Mouse (Mus musculus) liver, adult 2 months (tissue): ENCODE measurements around the gene Mcemp1.

ENCODE experiments used
- CTCF ChIP-seq: fragments of 200-500 bp; IDR thresholded peaks from 2 replicates; pipeline ENCODE4 v1.5.1; 2011; ENCODE audit warnings: low read depth, low read length, control low read depth
- POLR2A ChIP-seq: fragments of 200-500 bp; IDR thresholded peaks from 2 replicates; pipeline ENCODE4 v1.6.1; 2011; ENCODE audit warnings: low read length, control low read depth; ENCODE audit not compliant: insufficient read depth; ENCODE audit errors: extremely low read depth

DNA sequence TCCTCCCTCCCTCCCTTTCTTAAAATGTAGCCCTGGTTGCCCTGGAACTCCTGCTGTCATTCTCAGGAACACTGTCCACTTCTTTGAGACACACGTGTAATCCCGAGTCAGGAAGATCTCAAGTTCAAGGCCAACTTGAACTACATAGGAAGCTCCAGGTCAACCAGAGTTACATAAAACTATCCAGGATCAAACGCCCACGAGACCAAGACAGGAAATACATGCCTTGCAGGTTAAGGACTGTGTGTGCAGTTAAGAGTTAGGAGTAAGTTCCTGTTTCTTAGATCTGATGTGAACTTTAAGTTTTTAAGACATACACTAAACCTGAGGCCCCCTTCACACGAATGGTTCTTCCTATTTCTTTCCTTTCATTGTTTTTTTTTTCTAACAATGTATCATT is 38.6 kb upstream of the Mcemp1 start:
- TF ChIP-seq CTCF (no peak), POLR2A (no peak)
